Mouse (Mus musculus) c-Kit-positive CD71-positive TER-119-negative erythroid progenitor cells, embryonic 14.5 days (primary cell): Measurements from ENCODE around the gene Wdr82.
A peak's percentile ranks its signal among the peaks of the same experiment; 100 is the strongest.

Source experiments
- DNase-seq: peaks from one replicate; pipeline ENCODE4 v3.0.0-alpha.2; 2013; ENCODE audit warnings: low read depth

Wdr82 gene

GRCm38 (mm10) chr9:106170556-106171345 is at the start of gene Wdr82:
Wdr82 (plus strand) TSS chr9:106170928.
- peak; percentile 84 for DNase-seq

- peak; percentile 6 for DNase-seq
Observed at GRCm38 (mm10) chr9:106123599-106123998, 47.1 kb upstream of the Wdr82 start.

GRCm38 (mm10) chr9:106126786-106127251 is 43.9 kb upstream of the Wdr82 start:
- DNase-seq, result no peak

- no peak for DNase-seq
Observed at GRCm38 (mm10) chr9:106129072-106129471, 41.7 kb upstream of the Wdr82 start.

GRCm38 (mm10) chr9:106130250-106130649 is 40.5 kb upstream of the Wdr82 start:
- no peak for DNase-seq

GRCm38 (mm10) chr9:106137671-106138216 is 33.0 kb upstream of the Wdr82 start:
- no peak for DNase-seq

- no peak for DNase-seq
Observed at GRCm38 (mm10) chr9:106139763-106140162, 31.0 kb upstream of the Wdr82 start.

GRCm38 (mm10) chr9:106141955-106142354 is 28.8 kb upstream of the Wdr82 start:
- no peak for DNase-seq

GRCm38 (mm10) chr9:106144176-106144575 is 26.6 kb upstream of the Wdr82 start:
- DNase-seq, result no peak

GRCm38 (mm10) chr9:106145582-106145981 is 25.1 kb upstream of the Wdr82 start:
- DNase-seq, result no peak

- DNase-seq, result no peak
Observed at GRCm38 (mm10) chr9:106147281-106147680, 23.4 kb upstream of the Wdr82 start.

- DNase-seq, result no peak
Observed at GRCm38 (mm10) chr9:106147851-106148431, 22.8 kb upstream of the Wdr82 start.

GRCm38 (mm10) chr9:106148541-106149398 is 22.0 kb upstream of the Wdr82 start:
- DNase-seq, result no peak

GRCm38 (mm10) chr9:106149399-106149754 is 21.4 kb upstream of the Wdr82 start:
- DNase-seq, result no peak

- no peak for DNase-seq
Observed at GRCm38 (mm10) chr9:106154106-106154505, 16.6 kb upstream of the Wdr82 start.

- peak; percentile 68 for DNase-seq
Observed at GRCm38 (mm10) chr9:106156419-106156818, 14.3 kb upstream of the Wdr82 start.

GRCm38 (mm10) chr9:106156921-106157622 is 13.7 kb upstream of the Wdr82 start:
- DNase-seq, result no peak

- DNase-seq, result no peak
Observed at GRCm38 (mm10) chr9:106157623-106157925, 13.2 kb upstream of the Wdr82 start.

GRCm38 (mm10) chr9:106158037-106158491 is 12.7 kb upstream of the Wdr82 start, which contains the start of gene Glyctk:
Glyctk (minus strand) TSS chr9:106158138.
- no peak for DNase-seq

- DNase-seq, result no peak
Observed at GRCm38 (mm10) chr9:106159237-106159636, 11.5 kb upstream of the Wdr82 start.

GRCm38 (mm10) chr9:106159784-106160301 is 10.9 kb upstream of the Wdr82 start:
- peak; percentile 67 for DNase-seq
